Mouse (Mus musculus) neural tube, embryonic 14.5 days (tissue): Measurements from ENCODE around the gene Gtf2a1. TPM values are rescaled to one million over a fixed set of nuclear protein-coding genes. Genes with fewer than 3 reads are reported as not detected.
"Not testable (repeated sequence)": the region's sequence is repeated elsewhere in the genome, so short reads cannot be mapped to it uniquely, and the experiment has no call there.

ENCODE experiments used
- ATAC-seq: fragments of 200-750 bp; cut with Nextera tagmentation; 2 replicates; pipeline ENCODE4 v1.8.0; 2017; ENCODE audit warnings: low read depth, mild to moderate bottlenecking, moderate TSS enrichment, moderate library complexity
- H3K27ac ChIP-seq: fragments of 300-500 bp; sonication (generic); 2 replicates; pipeline ENCODE4 v1.5.1; 2014; ENCODE audit warnings: low read depth, mild to moderate bottlenecking, control low read depth, low read length, moderate library complexity, mixed read lengths
- H3K27me3 ChIP-seq: fragments of 300-500 bp; sonication (generic); 2 replicates; pipeline ENCODE4 v1.6.1; 2014; ENCODE audit warnings: low read length; ENCODE audit not compliant: control insufficient read depth, insufficient read depth
- H3K36me3 ChIP-seq: fragments of 300-500 bp; sonication (generic); 2 replicates; pipeline ENCODE4 v1.6.1; 2014; ENCODE audit warnings: low read length, mixed read lengths; ENCODE audit not compliant: control insufficient read depth, insufficient read depth
- H3K4me1 ChIP-seq: fragments of 300-500 bp; sonication (generic); 2 replicates; pipeline ENCODE4 v1.6.1; 2014; ENCODE audit warnings: low read length; ENCODE audit not compliant: control insufficient read depth, insufficient read depth
- H3K4me2 ChIP-seq: fragments of 300-500 bp; sonication (generic); 2 replicates; pipeline ENCODE4 v1.6.1; 2014; ENCODE audit warnings: mild to moderate bottlenecking, low read depth, low read length, control low read depth
- H3K4me3 ChIP-seq: fragments of 300-500 bp; sonication (generic); 2 replicates; pipeline ENCODE4 v1.5.1; 2014; ENCODE audit warnings: low read depth, low read length, control low read depth, mixed read lengths
- H3K9ac ChIP-seq: fragments of 300-500 bp; sonication (generic); replicated peaks from 2 replicates; pipeline ENCODE4 v1.6.1; 2014; ENCODE audit warnings: low read depth, mild to moderate bottlenecking, control low read depth, low read length, mixed read lengths
- H3K9me3 ChIP-seq: fragments of 300-500 bp; sonication (generic); 2 replicates; pipeline ENCODE4 v1.6.1; 2016; ENCODE audit warnings: low read length; ENCODE audit not compliant: control insufficient read depth
- WGBS: fragments of 180-500 bp; shearing (Covaris S2); extraction: QIAGEN DNeasy Blood & Tissue Kit; methylation state at CpG from one replicate; pipeline ENCODE4 v1.1.7; 2014; 5-methylcytosine and 5-hydroxymethylcytosine counted together
- polyA plus RNA-seq: library from polyadenylated mRNA; unstranded; fragments of >200 nt; fragmentation: Nextera tagmentation; extraction: Ambion mirVana; gene quantifications from 2 replicates; pipeline ENCODE4 v1.2.1, GENCODE M21; 2014

Gtf2a1 gene
- polyA plus RNA-seq, 1 experiment from 2014 or later = 53.8 TPM

DNA sequence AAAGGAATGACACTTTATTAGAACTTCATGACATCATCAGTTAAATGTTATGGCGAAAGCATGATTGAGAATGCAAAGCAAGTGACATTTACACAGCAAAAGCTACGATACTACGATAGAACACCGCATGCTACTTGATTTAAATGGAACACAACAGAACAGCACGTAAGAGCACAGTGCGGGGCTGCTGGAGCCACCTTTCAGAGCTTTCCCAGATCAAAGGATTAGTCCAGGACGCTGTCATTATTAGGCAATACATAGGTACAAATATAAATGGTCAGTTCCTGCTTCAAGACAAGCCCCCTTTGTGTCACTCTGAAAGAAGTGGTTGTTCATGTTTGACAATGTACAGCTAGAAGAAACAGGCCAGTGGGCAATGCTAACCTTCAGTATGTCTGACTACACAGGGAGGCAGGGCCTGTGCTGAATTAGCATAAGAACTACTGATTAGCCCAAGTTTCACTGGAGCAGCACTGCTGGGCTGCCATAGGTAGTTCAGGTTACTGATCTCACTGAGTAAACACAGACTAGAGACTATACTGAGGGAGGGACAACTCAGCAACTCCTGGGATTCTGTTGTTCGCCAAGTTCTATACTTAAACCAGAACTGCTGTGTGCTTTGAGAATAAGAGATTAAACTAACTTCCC lies 32.8 kb downstream of the Gtf2a1 start:
- ATAC-seq, H3K4me2 ChIP-seq, H3K4me1 ChIP-seq, H3K4me3 ChIP-seq, H3K9me3 ChIP-seq, H3K9ac ChIP-seq, H3K27ac ChIP-seq, H3K27me3 ChIP-seq: not testable (repeated sequence)
- 90% methylated on average over 8 of the region's 8 CpGs for WGBS
- H3K36me3 ChIP-seq = peaks cover 22% of the 10 kb centered on the region

DNA sequence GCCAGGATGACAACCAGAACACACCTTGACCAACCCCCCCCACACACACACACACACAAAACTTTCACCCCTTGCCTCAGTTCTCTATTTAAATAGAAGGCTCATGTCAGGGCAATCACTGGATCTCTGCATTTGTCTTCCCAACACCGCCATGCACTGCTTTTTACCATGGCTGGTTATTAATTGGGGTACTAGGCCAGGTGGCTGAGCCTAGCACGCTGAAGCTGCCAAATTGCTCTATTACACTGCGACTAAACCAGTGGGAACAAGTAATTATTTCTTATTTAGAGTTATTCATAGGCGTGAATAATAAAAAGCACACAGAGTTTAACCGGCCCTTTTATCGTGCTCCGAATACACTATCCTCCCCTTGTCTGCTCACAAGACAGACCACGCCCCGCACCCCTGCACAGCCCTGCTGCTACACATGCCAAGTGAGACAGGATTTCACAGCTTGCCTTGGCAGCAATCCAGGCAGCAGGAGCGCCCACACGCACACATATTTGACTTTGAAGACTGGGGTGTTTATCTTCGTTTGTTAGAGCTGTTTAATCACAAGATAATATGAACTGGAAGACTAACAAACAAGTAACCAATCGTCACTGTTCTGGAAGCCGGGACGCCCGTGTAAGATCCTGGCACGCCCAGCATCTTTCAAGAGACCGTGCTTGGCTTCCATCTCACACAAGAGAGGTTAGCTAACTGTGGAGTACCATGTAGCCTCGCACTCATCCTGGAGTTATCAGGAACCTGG lies 38.3 kb downstream of the Gtf2a1 start:
- Histone ChIP-seq H3K27me3 (no peaks in the 10 kb centered on the region), H3K4me2 (peak overlapping the region; percentile 3; the same call in 1 of the 2 replicates), H3K4me1 (peaks cover 5% of the 10 kb centered on the region; the same call in 1 of the 2 replicates), H3K9ac (no peak overlapping the region), H3K4me3 (no peak overlapping the region), H3K27ac (no peak overlapping the region), H3K9me3 (no peaks in the 10 kb centered on the region), H3K36me3 (peaks cover 4% of the 10 kb centered on the region; the same call in 1 of the 2 replicates)
- ATAC-seq = peak; percentile 89
- WGBS = 34% methylated on average over 19 of the region's 19 CpGs

DNA sequence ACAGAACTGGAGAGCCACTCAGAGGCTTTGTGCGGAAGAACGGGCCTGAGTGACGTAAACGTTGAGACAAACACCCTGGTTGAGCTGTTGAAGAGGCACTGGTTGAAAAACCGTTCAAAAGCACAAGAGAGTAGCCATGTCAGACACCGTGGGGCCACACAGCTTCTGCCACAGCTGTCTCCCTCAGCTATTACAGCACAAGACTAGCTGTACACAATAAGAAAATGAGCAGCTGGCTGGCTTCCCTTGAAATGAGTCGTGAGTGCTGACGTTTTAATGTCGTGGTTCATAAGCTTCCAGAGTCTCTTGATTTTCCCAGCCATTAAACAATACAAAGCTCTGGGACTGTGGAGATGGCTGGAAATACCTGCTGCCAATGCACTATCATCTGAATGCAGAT lies 40.8 kb downstream of the Gtf2a1 start:
- Histone ChIP-seq H3K4me3 (no peak overlapping the region), H3K4me2 (no peak overlapping the region), H3K9ac (no peak overlapping the region), H3K4me1 (peaks cover 5% of the 10 kb centered on the region; the same call in 1 of the 2 replicates), H3K27ac (no peak overlapping the region), H3K9me3 (no peaks in the 10 kb centered on the region), H3K27me3 (no peaks in the 10 kb centered on the region), H3K36me3 (no peaks in the 10 kb centered on the region)
- no peak for ATAC-seq
- 63% methylated on average over 9 of the region's 9 CpGs for WGBS

DNA sequence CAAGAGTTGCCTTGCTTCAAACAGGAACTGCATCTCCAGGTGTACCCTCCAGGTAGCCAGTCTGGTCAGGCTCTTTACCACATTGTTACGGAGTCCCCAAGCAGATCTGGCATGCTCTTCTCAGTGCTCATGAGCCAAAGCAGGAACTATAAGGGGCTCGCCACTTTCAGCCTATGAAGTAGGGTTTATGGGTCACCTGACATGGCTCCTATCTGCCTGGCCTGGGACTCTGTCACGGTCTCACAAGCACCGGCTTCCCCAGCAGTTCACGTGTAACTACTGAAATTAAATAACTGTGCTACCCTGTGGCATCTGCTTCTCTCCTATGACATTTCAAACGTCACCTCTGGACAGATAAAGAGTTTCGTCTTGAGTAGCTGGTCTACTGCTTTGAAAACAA lies 50.1 kb downstream of the Gtf2a1 start:
- Histone ChIP-seq H3K27ac (no peak overlapping the region), H3K36me3 (no peaks in the 10 kb centered on the region), H3K4me3 (no peak overlapping the region), H3K27me3 (no peaks in the 10 kb centered on the region), H3K4me1 (no peaks in the 10 kb centered on the region), H3K4me2 (no peak overlapping the region), H3K9me3 (no peaks in the 10 kb centered on the region; the same call in 1 of the 2 replicates), H3K9ac (no peak overlapping the region)
- no peak for ATAC-seq
- 93% methylated on average over 7 of the region's 7 CpGs for WGBS

DNA sequence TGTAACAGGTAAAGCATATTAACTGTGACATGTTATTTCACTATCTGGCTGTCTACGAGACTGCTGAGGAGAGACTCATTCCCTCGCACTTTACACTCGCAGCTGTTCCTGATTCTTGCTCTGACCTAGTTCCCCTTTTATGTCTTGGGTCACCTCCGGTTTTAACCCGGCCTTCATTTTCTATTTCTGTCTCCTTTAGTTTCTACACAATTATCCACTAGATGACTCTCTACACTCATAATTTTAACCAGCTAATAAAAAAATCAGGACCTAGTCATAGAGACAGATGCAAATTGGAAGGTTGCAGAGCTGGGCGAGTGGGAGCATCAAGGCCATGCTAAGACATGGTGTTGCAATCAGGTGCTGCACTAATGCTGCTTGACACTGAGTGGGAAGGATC lies 55.8 kb downstream of the Gtf2a1 start:
- H3K9ac ChIP-seq = no peak overlapping the region
- H3K4me3 ChIP-seq = no peak overlapping the region
- no peak overlapping the region for H3K4me2 ChIP-seq
- no peak overlapping the region for H3K27ac ChIP-seq
- no peaks in the 10 kb centered on the region for H3K36me3 ChIP-seq
- no peak for ATAC-seq
- H3K4me1 ChIP-seq = no peaks in the 10 kb centered on the region
- H3K9me3 ChIP-seq = no peaks in the 10 kb centered on the region
- H3K27me3 ChIP-seq = no peaks in the 10 kb centered on the region
- 93% methylated on average over 6 of the region's 6 CpGs for WGBS

DNA sequence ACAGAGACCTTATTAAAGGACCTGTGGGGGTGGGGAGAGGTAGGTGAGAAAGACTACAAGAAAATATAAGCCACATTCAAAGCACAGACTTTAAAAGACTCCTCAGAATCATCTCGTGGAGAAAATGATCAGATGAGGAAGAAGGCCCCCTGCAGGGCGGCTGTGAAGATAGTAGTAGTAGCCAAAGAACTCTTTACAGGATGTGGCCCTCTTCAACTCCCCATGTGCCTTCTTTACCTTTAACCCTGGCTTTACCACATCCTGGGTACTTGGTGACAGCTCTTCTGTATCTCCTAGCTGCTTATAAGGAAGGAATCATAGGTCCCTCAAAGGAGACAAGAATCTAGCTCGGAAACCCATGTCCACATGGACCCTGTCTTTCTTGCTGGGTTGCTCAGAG lies 66.7 kb downstream of the Gtf2a1 start:
- Histone ChIP-seq H3K9ac (no peak overlapping the region), H3K36me3 (no peaks in the 10 kb centered on the region), H3K4me1 (no peaks in the 10 kb centered on the region), H3K4me2 (no peak overlapping the region), H3K27ac (no peak overlapping the region), H3K27me3 (no peaks in the 10 kb centered on the region), H3K4me3 (no peak overlapping the region), H3K9me3 (no peaks in the 10 kb centered on the region)
- no peak for ATAC-seq
- 72% methylated on average over 3 of the region's 3 CpGs for WGBS

DNA sequence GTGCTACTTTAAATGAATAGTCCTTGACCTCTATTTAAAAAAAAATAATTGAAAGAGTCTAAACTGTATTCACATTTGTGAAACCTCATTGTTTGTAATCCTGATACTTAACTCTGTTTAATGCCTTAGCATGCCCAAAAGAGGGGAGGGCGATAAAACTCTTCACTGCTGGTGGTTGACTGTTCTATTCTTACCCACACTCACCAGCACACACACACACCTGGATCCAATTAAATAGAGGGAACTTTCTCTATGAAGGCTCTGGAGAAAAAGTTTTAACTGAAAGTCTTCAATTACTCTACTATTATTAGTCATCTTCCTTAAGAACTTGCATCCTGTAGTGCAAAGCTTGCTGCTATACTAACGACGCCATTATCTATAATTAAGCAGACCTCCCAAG lies 72.5 kb downstream of the Gtf2a1 start:
- Histone ChIP-seq H3K4me3 (no peak overlapping the region), H3K36me3 (no peaks in the 10 kb centered on the region), H3K4me2 (no peak overlapping the region), H3K9ac (no peak overlapping the region), H3K4me1 (no peaks in the 10 kb centered on the region), H3K27ac (no peak overlapping the region), H3K27me3 (no peaks in the 10 kb centered on the region), H3K9me3 (no peaks in the 10 kb centered on the region)
- WGBS = 62% methylated on average over 3 of the region's 3 CpGs
- ATAC-seq = no peak

DNA sequence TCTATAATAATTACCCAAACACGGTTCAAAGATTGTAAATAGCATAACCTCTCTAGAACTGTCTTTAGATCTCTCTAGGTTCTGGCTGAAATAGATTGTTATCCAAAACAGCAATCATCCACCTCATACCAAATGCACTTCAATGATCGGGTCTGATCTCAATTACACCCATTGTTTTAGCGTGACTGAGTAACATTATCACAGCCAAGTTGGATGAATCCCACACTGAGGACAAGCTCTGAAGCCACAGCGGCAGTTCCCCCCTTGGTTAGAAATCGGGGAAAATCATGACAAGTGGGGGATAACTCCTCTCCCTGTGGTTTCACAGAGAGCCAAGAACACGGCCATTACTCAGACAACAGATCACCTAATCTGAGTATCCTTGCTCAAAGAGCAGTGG lies 76.3 kb downstream of the Gtf2a1 start:
- no peak for ATAC-seq
- WGBS = 79% methylated on average over 6 of the region's 6 CpGs

DNA sequence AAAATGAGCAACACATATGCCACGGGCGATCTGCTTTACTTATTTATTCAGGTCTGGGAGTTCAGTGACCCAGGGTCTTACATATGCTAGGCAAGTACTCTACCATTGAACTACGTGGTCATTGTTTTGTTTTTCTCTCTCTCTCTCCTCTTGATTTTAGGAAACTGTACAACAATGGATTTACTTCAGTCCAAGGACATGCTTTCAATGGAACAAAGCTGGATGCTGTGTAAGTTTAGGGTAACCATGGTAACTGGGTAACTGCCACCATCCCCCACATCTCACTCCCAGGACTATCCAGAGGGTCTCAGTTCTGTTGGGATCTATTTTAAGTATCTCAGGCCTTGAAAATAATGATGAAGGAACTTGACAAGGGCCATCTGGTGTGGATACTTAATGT lies 78.5 kb downstream of the Gtf2a1 start:
- Histone ChIP-seq H3K9me3 (no peaks in the 10 kb centered on the region), H3K27ac (no peak overlapping the region), H3K4me2 (no peak overlapping the region), H3K36me3 (no peaks in the 10 kb centered on the region), H3K4me3 (no peak overlapping the region), H3K4me1 (no peaks in the 10 kb centered on the region), H3K9ac (no peak overlapping the region), H3K27me3 (no peaks in the 10 kb centered on the region)
- 34% methylated on average over 3 of the region's 3 CpGs for WGBS
- no peak for ATAC-seq

More for the DNA sequence above, 76.3 kb downstream of the Gtf2a1 start:
- Histone ChIP-seq H3K4me3 (no peak overlapping the region), H3K9ac (no peak overlapping the region), H3K27ac (no peak overlapping the region), H3K4me1 (no peaks in the 10 kb centered on the region), H3K36me3 (no peaks in the 10 kb centered on the region), H3K4me2 (no peak overlapping the region), H3K9me3 (no peaks in the 10 kb centered on the region), H3K27me3 (no peaks in the 10 kb centered on the region)
